Mouse (Mus musculus): Measurements from ENCODE around the gene Akap9. TPM values are rescaled to one million over a fixed set of nuclear protein-coding genes. Genes with fewer than 3 reads are reported as not detected.
"Not testable (repeated sequence)": the region's sequence is repeated elsewhere in the genome, so short reads cannot be mapped to it uniquely, and the experiment has no call there.

The Akap9 gene
- 89.0 and 105 TPM in 2 replicates for polyA plus RNA-seq (2015; fragmentation: Nextera tagmentation; extraction: Ambion mirVana)

- Histone ChIP-seq H3K9me3 (replicated peaks; ENCODE audit: control insufficient read depth, low read length) (no peaks in the 10 kb centered on the region), H3K4me2 (ENCODE audit: low read depth, low read length) (peak within 1 kb of the TSS; percentile 92), H3K27ac (ENCODE audit: low read length) (peak within 1 kb of the TSS; percentile 84), H3K4me3 (ENCODE audit: low read length) (peak within 1 kb of the TSS; percentile 94), H3K4me1 (ENCODE audit: control insufficient read depth, insufficient read depth, low read length) (peaks cover 16% of the 10 kb centered on the region), H3K9ac (ENCODE audit: low read length) (peak within 1 kb of the TSS; percentile 98), H3K27me3 (ENCODE audit: control insufficient read depth, insufficient read depth, low read length) (no peaks in the 10 kb centered on the region), H3K36me3 (ENCODE audit: control insufficient read depth, insufficient read depth) (no peaks in the 10 kb centered on the region)
- ATAC-seq (replicated peaks; ENCODE audit: extremely low read depth, insufficient read depth, low FRiP score), result peak; percentile 88
- under 1% methylated on average over 79 of the region's 82 CpGs for WGBS
Measured at GRCm38 (mm10) chr5:3927801-3928689, at the start of gene Akap9. Gene Akap9, plus strand, starts transcription at chr5:3928054.

- 77% methylated on average over 7 of the region's 7 CpGs for WGBS
- not testable (repeated sequence) for H3K9me3 ChIP-seq (replicated peaks; ENCODE audit: control insufficient read depth, low read length); H3K4me3 ChIP-seq (ENCODE audit: low read length); H3K36me3 ChIP-seq (ENCODE audit: control insufficient read depth, insufficient read depth); H3K4me2 ChIP-seq (ENCODE audit: low read depth, low read length); H3K9ac ChIP-seq (ENCODE audit: low read length); H3K27ac ChIP-seq (ENCODE audit: low read length); ATAC-seq (replicated peaks; ENCODE audit: extremely low read depth, insufficient read depth, low FRiP score); H3K27me3 ChIP-seq (ENCODE audit: control insufficient read depth, insufficient read depth, low read length); H3K4me1 ChIP-seq (ENCODE audit: control insufficient read depth, insufficient read depth, low read length)
Measured at GRCm38 (mm10) chr5:3886862-3887261, 41.0 kb upstream of the Akap9 start.

GRCm38 (mm10) chr5:3889201-3889600, 38.7 kb upstream of the Akap9 start:
- Histone ChIP-seq H3K4me2 (ENCODE audit: low read depth, low read length) (no peak overlapping the region), H3K4me1 (ENCODE audit: control insufficient read depth, insufficient read depth, low read length) (peaks cover 5% of the 10 kb centered on the region), H3K27ac (ENCODE audit: low read length) (no peak overlapping the region), H3K27me3 (ENCODE audit: control insufficient read depth, insufficient read depth, low read length) (no peaks in the 10 kb centered on the region), H3K36me3 (ENCODE audit: control insufficient read depth, insufficient read depth) (no peaks in the 10 kb centered on the region), H3K4me3 (ENCODE audit: low read length) (no peak overlapping the region), H3K9ac (ENCODE audit: low read length) (no peak overlapping the region), H3K9me3 (replicated peaks; ENCODE audit: control insufficient read depth, low read length) (no peaks in the 10 kb centered on the region)
- no peak for ATAC-seq (replicated peaks; ENCODE audit: extremely low read depth, insufficient read depth, low FRiP score)

GRCm38 (mm10) chr5:3893459-3894293, 34.2 kb upstream of the Akap9 start, which contains the start of gene Mterf1a:
Gene Mterf1a, minus strand, starts transcription at chr5:3893933.
- H3K4me2 ChIP-seq (ENCODE audit: low read depth, low read length), result peak within 1 kb of the TSS; percentile 86
- H3K4me1 ChIP-seq (ENCODE audit: control insufficient read depth, insufficient read depth, low read length); H3K27me3 ChIP-seq (ENCODE audit: control insufficient read depth, insufficient read depth, low read length); H3K9me3 ChIP-seq (replicated peaks; ENCODE audit: control insufficient read depth, low read length); H3K27ac ChIP-seq (ENCODE audit: low read length); H3K36me3 ChIP-seq (ENCODE audit: control insufficient read depth, insufficient read depth): not testable (repeated sequence)
- ATAC-seq (replicated peaks; ENCODE audit: extremely low read depth, insufficient read depth, low FRiP score), result peak; percentile 100
- peak within 1 kb of the TSS; percentile 60 for H3K9ac ChIP-seq (ENCODE audit: low read length)
- WGBS, result 3% methylated on average over 6 of the region's 47 CpGs
- peak within 1 kb of the TSS; percentile 58 for H3K4me3 ChIP-seq (ENCODE audit: low read length)

GRCm38 (mm10) chr5:3894294-3894619, 33.6 kb upstream of the Akap9 start:
- not testable (repeated sequence) for H3K27ac ChIP-seq (ENCODE audit: low read length); H3K27me3 ChIP-seq (ENCODE audit: control insufficient read depth, insufficient read depth, low read length); H3K4me2 ChIP-seq (ENCODE audit: low read depth, low read length); H3K9me3 ChIP-seq (replicated peaks; ENCODE audit: control insufficient read depth, low read length); H3K4me3 ChIP-seq (ENCODE audit: low read length); H3K9ac ChIP-seq (ENCODE audit: low read length); H3K36me3 ChIP-seq (ENCODE audit: control insufficient read depth, insufficient read depth); ATAC-seq (replicated peaks; ENCODE audit: extremely low read depth, insufficient read depth, low FRiP score); H3K4me1 ChIP-seq (ENCODE audit: control insufficient read depth, insufficient read depth, low read length)
- 92% methylated on average over 4 of the region's 4 CpGs for WGBS

- Histone ChIP-seq H3K4me1 (ENCODE audit: control insufficient read depth, insufficient read depth, low read length) (no peaks in the 10 kb centered on the region), H3K4me2 (ENCODE audit: low read depth, low read length) (no peak overlapping the region), H3K27ac (ENCODE audit: low read length) (no peak overlapping the region), H3K27me3 (ENCODE audit: control insufficient read depth, insufficient read depth, low read length) (no peaks in the 10 kb centered on the region), H3K4me3 (ENCODE audit: low read length) (no peak overlapping the region), H3K9me3 (replicated peaks; ENCODE audit: control insufficient read depth, low read length) (no peaks in the 10 kb centered on the region), H3K36me3 (ENCODE audit: control insufficient read depth, insufficient read depth) (no peaks in the 10 kb centered on the region), H3K9ac (ENCODE audit: low read length) (no peak overlapping the region)
- 59% methylated on average over 2 of the region's 2 CpGs for WGBS
- ATAC-seq (replicated peaks; ENCODE audit: extremely low read depth, insufficient read depth, low FRiP score), result no peak
Measured at GRCm38 (mm10) chr5:3905471-3905870, 22.4 kb upstream of the Akap9 start.

- ATAC-seq (replicated peaks; ENCODE audit: extremely low read depth, insufficient read depth, low FRiP score), result no peak
- 88% methylated on average over 2 of the region's 2 CpGs for WGBS
- H3K9me3 ChIP-seq (replicated peaks; ENCODE audit: control insufficient read depth, low read length), result no peaks in the 10 kb centered on the region
- no peak overlapping the region for H3K4me2 ChIP-seq (ENCODE audit: low read depth, low read length)
- H3K4me3 ChIP-seq (ENCODE audit: low read length), result no peak overlapping the region
- H3K9ac ChIP-seq (ENCODE audit: low read length), result no peak overlapping the region
- no peaks in the 10 kb centered on the region for H3K27me3 ChIP-seq (ENCODE audit: control insufficient read depth, insufficient read depth, low read length)
- peaks cover under 1% of the 10 kb centered on the region for H3K4me1 ChIP-seq (ENCODE audit: control insufficient read depth, insufficient read depth, low read length)
- no peak overlapping the region for H3K27ac ChIP-seq (ENCODE audit: low read length)
- H3K36me3 ChIP-seq (ENCODE audit: control insufficient read depth, insufficient read depth), result no peaks in the 10 kb centered on the region
Measured at GRCm38 (mm10) chr5:3922350-3922749, 5.5 kb upstream of the Akap9 start.

GRCm38 (mm10) chr5:3926666-3927065, 1.2 kb upstream of the Akap9 start:
- Histone ChIP-seq H3K4me1 (ENCODE audit: control insufficient read depth, insufficient read depth, low read length) (peaks cover 16% of the 10 kb centered on the region), H3K4me2 (ENCODE audit: low read depth, low read length) (no peak overlapping the region), H3K4me3 (ENCODE audit: low read length) (no peak overlapping the region), H3K9me3 (replicated peaks; ENCODE audit: control insufficient read depth, low read length) (no peaks in the 10 kb centered on the region), H3K36me3 (ENCODE audit: control insufficient read depth, insufficient read depth) (no peaks in the 10 kb centered on the region), H3K9ac (ENCODE audit: low read length) (no peak overlapping the region), H3K27ac (ENCODE audit: low read length) (no peak overlapping the region), H3K27me3 (ENCODE audit: control insufficient read depth, insufficient read depth, low read length) (no peaks in the 10 kb centered on the region)
- no peak for ATAC-seq (replicated peaks; ENCODE audit: extremely low read depth, insufficient read depth, low FRiP score)
- WGBS, result 55% methylated on average over 4 of the region's 4 CpGs

- peak overlapping the region; percentile 94 for H3K4me3 ChIP-seq (ENCODE audit: low read length)
- H3K9me3 ChIP-seq (replicated peaks; ENCODE audit: control insufficient read depth, low read length), result no peaks in the 10 kb centered on the region
- H3K36me3 ChIP-seq (ENCODE audit: control insufficient read depth, insufficient read depth), result no peaks in the 10 kb centered on the region
- H3K9ac ChIP-seq (ENCODE audit: low read length), result peak overlapping the region; percentile 98
- under 1% methylated on average over 12 of the region's 12 CpGs for WGBS
- peak overlapping the region; percentile 84 for H3K27ac ChIP-seq (ENCODE audit: low read length)
- peak; percentile 59 for ATAC-seq (replicated peaks; ENCODE audit: extremely low read depth, insufficient read depth, low FRiP score)
- peak overlapping the region; percentile 92 for H3K4me2 ChIP-seq (ENCODE audit: low read depth, low read length)
- H3K4me1 ChIP-seq (ENCODE audit: control insufficient read depth, insufficient read depth, low read length), result peaks cover 16% of the 10 kb centered on the region
- H3K27me3 ChIP-seq (ENCODE audit: control insufficient read depth, insufficient read depth, low read length), result no peaks in the 10 kb centered on the region
Measured at GRCm38 (mm10) chr5:3928690-3929046, 814 bp downstream of the Akap9 start.
